ENCODE assay signal across 11 mouse cellular contexts in the genomic region with DNA sequence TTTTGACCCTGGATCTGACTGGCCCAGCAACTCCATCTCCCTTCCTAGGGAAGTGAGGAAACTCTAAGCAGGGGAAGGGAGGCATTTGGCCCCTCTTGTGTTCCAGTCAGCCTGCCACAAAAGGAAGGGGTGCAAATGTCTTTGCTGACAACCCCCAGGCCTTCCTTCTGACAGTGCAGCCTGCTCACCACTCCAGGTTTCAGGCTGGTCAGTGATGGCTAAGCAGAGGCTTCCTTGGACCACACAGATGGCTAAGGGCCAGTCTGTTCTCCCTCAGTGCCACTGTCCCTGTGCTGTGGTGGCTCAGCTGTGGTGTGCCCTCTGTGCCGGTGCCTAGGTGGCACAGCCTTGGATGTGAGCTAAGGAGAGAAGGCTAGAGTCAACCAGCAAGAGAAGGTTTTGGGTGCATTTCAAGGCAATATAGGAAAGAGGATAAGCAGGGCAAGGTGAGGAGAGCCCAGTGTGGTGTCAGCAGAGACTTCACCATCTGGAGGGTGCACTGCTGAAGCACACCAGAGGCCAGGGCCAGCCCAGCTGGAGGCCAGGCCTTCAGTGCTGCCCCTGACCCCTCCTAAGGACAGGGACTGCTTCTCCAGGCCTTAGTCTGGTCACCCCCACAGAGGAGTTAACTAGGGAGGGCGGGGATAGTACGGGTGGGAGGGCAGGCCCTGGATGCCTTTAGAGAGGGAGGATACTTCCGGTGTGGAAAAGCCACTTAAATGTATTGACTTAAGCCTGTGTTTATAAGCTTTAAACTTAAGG. TPM values are rescaled to one million over a fixed set of nuclear protein-coding genes. Genes with fewer than 3 reads are reported as not detected.
DNase-seq lines count a peak whose midpoint lies in the region; ATAC-seq and TF ChIP-seq lines count a peak whose summit lies in the region.
"Had no signal": no experiment of that assay in that cellular context is flagged by ENCODE, and none has a peak within 500 bp of the region (broad histone marks: within the 10 kb centered on the region; RNA-seq: fewer than 3 reads in every experiment).

No protein-coding gene starts in this region.

- no peaks in the 10 kb centered on the region for H3K9me3 ChIP-seq in heart, postnatal 0 days (replicated peaks; ENCODE audit: control insufficient read depth, low read length)
- H3K9me3 ChIP-seq in hindbrain, embryonic 12.5 days (replicated peaks) = no peaks in the 10 kb centered on the region
- no peaks in the 10 kb centered on the region for H3K9me3 ChIP-seq in hindbrain, embryonic 10.5 days

- H3K36me3 ChIP-seq in heart, postnatal 0 days (replicated peaks; ENCODE audit: control insufficient read depth, insufficient read depth, low read length) = no peaks in the 10 kb centered on the region
- H3K36me3 ChIP-seq in hindbrain, embryonic 12.5 days = no peaks in the 10 kb centered on the region
- no peaks in the 10 kb centered on the region for H3K36me3 ChIP-seq in hindbrain, embryonic 10.5 days

- H3K4me2 ChIP-seq in heart, postnatal 0 days (ENCODE audit: low read depth, low read length) = no peak overlapping the region
- no peak overlapping the region for H3K4me2 ChIP-seq in hindbrain, embryonic 12.5 days (replicated peaks)
- H3K4me2 ChIP-seq: lung, embryonic 14.5 days had no signal

- H3K27ac ChIP-seq in gastrocnemius, adult 2 months = peak overlapping the region; percentile 81
- H3K27ac ChIP-seq in left cerebral cortex, adult 2 months = peak overlapping the region; percentile 10; the same call in 1 of the 2 replicates
- H3K27ac ChIP-seq in heart, postnatal 0 days (ENCODE audit: low read depth) = peak overlapping the region; percentile 55
- H3K27ac ChIP-seq in hindbrain, embryonic 12.5 days = no peak overlapping the region
- H3K27ac ChIP-seq in hindbrain, embryonic 10.5 days = no peak overlapping the region

- ATAC-seq in heart, postnatal 0 days (ENCODE audit: insufficient read depth, low read depth) = peak; percentile 15; the same call in 1 of the 2 replicates
- no peak for ATAC-seq in hindbrain, embryonic 12.5 days (ENCODE audit: low FRiP score)

- H3K27me3 ChIP-seq in heart, postnatal 0 days (ENCODE audit: control insufficient read depth, insufficient read depth, low read length) = no peaks in the 10 kb centered on the region
- H3K27me3 ChIP-seq in hindbrain, embryonic 12.5 days = no peaks in the 10 kb centered on the region
- peaks cover 7% of the 10 kb centered on the region; the same call in 1 of the 2 replicates for H3K27me3 ChIP-seq in hindbrain, embryonic 10.5 days (ENCODE audit: insufficient read depth, poor library complexity, severe bottlenecking)

- no peak overlapping the region for H3K4me3 ChIP-seq in gastrocnemius, adult 2 months
- H3K4me3 ChIP-seq in left cerebral cortex, adult 2 months = no peak overlapping the region
- H3K4me3 ChIP-seq in heart, postnatal 0 days (ENCODE audit: low read depth, low read length) = no peak overlapping the region
- H3K4me3 ChIP-seq in hindbrain, embryonic 12.5 days = no peak overlapping the region
- no peak overlapping the region for H3K4me3 ChIP-seq in hindbrain, embryonic 10.5 days

- no peak overlapping the region for H3K9ac ChIP-seq in heart, postnatal 0 days (replicated peaks; ENCODE audit: low read depth, low read length)
- H3K9ac ChIP-seq in hindbrain, embryonic 12.5 days = no peak overlapping the region
- H3K9ac ChIP-seq: lung, embryonic 14.5 days had no signal

- peaks cover 19% of the 10 kb centered on the region for H3K4me1 ChIP-seq in heart, postnatal 0 days (ENCODE audit: control insufficient read depth, insufficient read depth)
- H3K4me1 ChIP-seq in hindbrain, embryonic 12.5 days = no peaks in the 10 kb centered on the region; the same call in 1 of the 2 replicates
- H3K4me1 ChIP-seq in hindbrain, embryonic 10.5 days (replicated peaks) = no peaks in the 10 kb centered on the region

- intact Hi-C loops in gastrocnemius, adult 2 months (cut with DNase I) = no loop called here
- intact Hi-C loops in left cerebral cortex, adult 2 months (cut with DNase I) = no loop called here

- TF ChIP-seq CTCF in gastrocnemius, adult 2 months (IDR thresholded peaks at IDR 0.05) = no peak
- no peak for TF ChIP-seq CTCF in left cerebral cortex, adult 2 months (IDR thresholded peaks at IDR 0.05)
- TF ChIP-seq CTCF in heart, postnatal 0 days (IDR thresholded peaks at IDR 0.05; ENCODE audit: low read depth) = no peak

- no peak for DNase-seq in gastrocnemius, adult 2 months
- no peak for DNase-seq in gastrocnemius, postnatal 25 days
- no peak for DNase-seq in left cerebral cortex, adult 2 months (ENCODE audit: extremely low spot score in 1 of 2, low spot score in 2 of 2)
- DNase-seq in left cerebral cortex, adult 18-20 months (ENCODE audit: low spot score in 2 of 2) = no peak
- DNase-seq in 3T3-L1 (ENCODE audit: low read depth, low spot score) = peak; percentile 33
- peak; percentile 32 for DNase-seq in heart, postnatal 0 days (ENCODE audit: low spot score)
- no peak for DNase-seq in hindbrain, embryonic 10.5 days (ENCODE audit: low spot score)
- DNase-seq: right cerebral cortex, postnatal 14 days had no signal

- TF ChIP-seq EP300 in heart, postnatal 0 days (IDR thresholded peaks at IDR 0.05; ENCODE audit: low read depth) = no peak

- WGBS in heart, postnatal 0 days = 51% methylated on average over 4 of the region's 4 CpGs
- 73% methylated on average over 4 of the region's 4 CpGs for WGBS in hindbrain, embryonic 12.5 days
- WGBS in hindbrain, embryonic 10.5 days = 66% methylated on average over 4 of the region's 4 CpGs

RNA-seq across cellular contexts. Expression of gene Ephx1, which starts 10.4 kb away (rescaled TPM):
- 10 to 100 TPM; 14.8 to 17.4 TPM for total RNA-seq in gastrocnemius, adult 2 months (2021)
- total RNA-seq in gastrocnemius, postnatal 25 days (2021) = 10 to 100 TPM; 12.0 to 15.4 TPM
- 10 to 100 TPM; 29.5 to 32.1 TPM for total RNA-seq in left cerebral cortex, adult 2 months (2021)
- 10 to 100 TPM; 27.6 to 30.8 TPM for total RNA-seq in left cerebral cortex, adult 18-20 months (2021)
- 6.9 and 13.4 TPM in 2 replicates for total RNA-seq in heart, postnatal 0 days (2014; rRNA removed; ENCODE audit: low replicate concordance)
- polyA plus RNA-seq in heart, postnatal 0 days (2015; fragmentation: Nextera tagmentation; extraction: Ambion mirVana) = 10.2 and 10.6 TPM in 2 replicates
- 2.1 and 2.4 TPM in 2 replicates for polyA plus RNA-seq in hindbrain, embryonic 12.5 days (2016; fragmentation: Nextera tagmentation; extraction: Ambion mirVana)
- 0.86 and 1.5 TPM in 2 replicates for polyA plus RNA-seq in hindbrain, embryonic 10.5 days (2016; fragmentation: Nextera tagmentation; extraction: Ambion mirVana)

RNA-seq across cellular contexts. Expression of gene 9130409I23Rik, which starts 40.7 kb away (rescaled TPM):
- not detected for total RNA-seq in gastrocnemius, adult 2 months (2021)
- not detected for total RNA-seq in gastrocnemius, postnatal 25 days (2021)
- not detected for total RNA-seq in left cerebral cortex, adult 2 months (2021)
- total RNA-seq in left cerebral cortex, adult 18-20 months (2021) = not detected
- not detected in 2 replicates for total RNA-seq in heart, postnatal 0 days (2014; rRNA removed; ENCODE audit: low replicate concordance)
- polyA plus RNA-seq in heart, postnatal 0 days (2015; fragmentation: Nextera tagmentation; extraction: Ambion mirVana) = not detected in 2 replicates
- 0.10 TPM in 1 of 2 replicates, not detected in the other for polyA plus RNA-seq in hindbrain, embryonic 12.5 days (2016; fragmentation: Nextera tagmentation; extraction: Ambion mirVana)
- not detected in 2 replicates for polyA plus RNA-seq in hindbrain, embryonic 10.5 days (2016; fragmentation: Nextera tagmentation; extraction: Ambion mirVana)
- total RNA-seq: gastrocnemius, postnatal 4 days had no signal

Comparison
In these comparisons a context has a peak if more than half of its experiments do, and no peak if none do; other contexts are left out.
1. DNase-seq: peak in 3T3-L1 (single experiment) and heart, postnatal 0 days (single experiment); none in gastrocnemius, adult 2 months (single experiment), gastrocnemius, postnatal 25 days (single experiment), left cerebral cortex, adult 2 months (0 of 2), left cerebral cortex, adult 18-20 months (0 of 2) and hindbrain, embryonic 10.5 days (single experiment).
2. H3K27ac ChIP-seq: peak in gastrocnemius, adult 2 months (single experiment), left cerebral cortex, adult 2 months (single experiment) and heart, postnatal 0 days (single experiment); none in hindbrain, embryonic 12.5 days (single experiment) and hindbrain, embryonic 10.5 days (single experiment).